Mouse (Mus musculus) CD8-positive naive resting alpha-beta T cell, adult 57 days (primary cell): ENCODE data around the gene Lrrc39. TPM values are rescaled to one million over a fixed set of nuclear protein-coding genes. Genes with fewer than 3 reads are reported as not detected.

Experiments used
- total RNA-seq: library from RNA; stranded (reverse); gene quantifications from one replicate; pipeline ENCODE4 v1.2.4, GENCODE M21; 2023

Gene Lrrc39
- total RNA-seq: not detected

GRCm38 (mm10) chr3:116562408-116563094 lies at the start of gene Lrrc39:
Gene Lrrc39 (plus strand): TSS chr3:116562973.

GRCm38 (mm10) chr3:116594728-116595602 lies 32.2 kb downstream of the Lrrc39 start, which contains the start of gene Sass6:
Gene Sass6 (plus strand): TSS chr3:116594982.

GRCm38 (mm10) chr3:116614295-116614892 lies 51.6 kb downstream of the Lrrc39 start, which contains the start of gene Trmt13:
Gene Trmt13 (minus strand): TSS chr3:116614587.

Other genes starting within 250 kb of the Lrrc39 start
- 17.5 TPM for gene Cdc14a, start 138.9 kb upstream of the Lrrc39 start, total RNA-seq
- 14.5 TPM for gene Rtca, start 54.8 kb upstream of the Lrrc39 start, total RNA-seq
- 13.2 TPM for gene Dbt, start 49.9 kb upstream of the Lrrc39 start, total RNA-seq
- gene Sass6, start 32.0 kb downstream of the Lrrc39 start, total RNA-seq: 8.6 TPM
- 36.5 TPM for gene Trmt13, start 51.6 kb downstream of the Lrrc39 start, total RNA-seq
- gene Mfsd14a, start 99.7 kb downstream of the Lrrc39 start, total RNA-seq: 62.9 TPM
- not detected for gene Gm43191, start 118.3 kb downstream of the Lrrc39 start, total RNA-seq
- gene Slc35a3, start 149.9 kb downstream of the Lrrc39 start, total RNA-seq: 21.5 TPM
- gene Agl, start 245.2 kb downstream of the Lrrc39 start, total RNA-seq: 12.3 TPM